Mouse (Mus musculus): ENCODE measurements around the gene Atraid. TPM values are rescaled to one million over a fixed set of nuclear protein-coding genes. Genes with fewer than 3 reads are reported as not detected.
A peak's percentile ranks its signal among the peaks of the same experiment; 100 is the strongest.

Atraid gene
- total RNA-seq, 2 experiments from 2014 or later: 103 to 113 TPM

GRCm38 (mm10) chr5:31094100-31094798 is 46.1 kb downstream of the Atraid start:
- no peak for ATAC-seq (ENCODE audit: poor library complexity, severe bottlenecking)

- ATAC-seq (ENCODE audit: poor library complexity, severe bottlenecking): peak; percentile 96
These were observed 46.9 kb downstream of the Atraid start for GRCm38 (mm10) chr5:31094799-31095691.

GRCm38 (mm10) chr5:31095711-31096480 is 47.8 kb downstream of the Atraid start:
- ATAC-seq (ENCODE audit: poor library complexity, severe bottlenecking): no peak

Other genes with a start within 250 kb of the Atraid start
- gene Mapre3, start 233.7 kb upstream of the Atraid start, total RNA-seq (2015): 0.25 and 0.98 TPM in 2 replicates
- gene Mapre3, start 233.7 kb upstream of the Atraid start, total RNA-seq (2017): 0.26 and 0.41 TPM in 2 replicates
- gene Tmem214, start 180.3 kb upstream of the Atraid start, total RNA-seq (2015): 11.9 and 20.2 TPM in 2 replicates
- 14.0 and 16.9 TPM in 2 replicates for gene Tmem214, start 180.3 kb upstream of the Atraid start, total RNA-seq (2017)
- 5.7 and 7.1 TPM in 2 replicates for gene Agbl5, start 159.6 kb upstream of the Atraid start, total RNA-seq (2015)
- gene Agbl5, start 159.6 kb upstream of the Atraid start, total RNA-seq (2017): 3.6 and 3.9 TPM in 2 replicates
- gene Ost4, start 140.5 kb upstream of the Atraid start, total RNA-seq (2015): 342 and 413 TPM in 2 replicates
- 286 and 294 TPM in 2 replicates for gene Ost4, start 140.5 kb upstream of the Atraid start, total RNA-seq (2017)
- gene Emilin1, start 134.9 kb upstream of the Atraid start, total RNA-seq (2015): 20.2 and 20.3 TPM in 2 replicates
- gene Emilin1, start 134.9 kb upstream of the Atraid start, total RNA-seq (2017): 25.5 and 35.5 TPM in 2 replicates
- 92.3 and 93.8 TPM in 2 replicates for gene Khk, start 126.9 kb upstream of the Atraid start, total RNA-seq (2015)
- 52.7 and 70.7 TPM in 2 replicates for gene Khk, start 126.9 kb upstream of the Atraid start, total RNA-seq (2017)
- gene Cgref1, start 102.7 kb upstream of the Atraid start, total RNA-seq (2015): not detected in 2 replicates
- not detected in 2 replicates for gene Cgref1, start 102.7 kb upstream of the Atraid start, total RNA-seq (2017)
- 66.3 and 72.1 TPM in 2 replicates for gene Preb, start 88.0 kb upstream of the Atraid start, total RNA-seq (2015)
- 45.8 and 57.3 TPM in 2 replicates for gene Preb, start 88.0 kb upstream of the Atraid start, total RNA-seq (2017)
- not detected in 2 replicates for gene Tcf23, start 79.7 kb upstream of the Atraid start, total RNA-seq (2015)
- not detected in 2 replicates for gene Tcf23, start 79.7 kb upstream of the Atraid start, total RNA-seq (2017)
- gene Slc5a6, start 612 bp downstream of the Atraid start, total RNA-seq (2015): 0.41 and 2.0 TPM in 2 replicates
- 1.3 and 1.4 TPM in 2 replicates for gene Slc5a6, start 612 bp downstream of the Atraid start, total RNA-seq (2017)
- 5.1 and 9.4 TPM in 2 replicates for gene Cad, start 6.5 kb downstream of the Atraid start, total RNA-seq (2015)
- 5.4 and 7.5 TPM in 2 replicates for gene Cad, start 6.5 kb downstream of the Atraid start, total RNA-seq (2017)
- gene Dnajc5g, start 58.0 kb downstream of the Atraid start, total RNA-seq (2015): not detected in 2 replicates
- gene Dnajc5g, start 58.0 kb downstream of the Atraid start, total RNA-seq (2017): not detected in 2 replicates
- not detected in 2 replicates for gene Slc30a3, start 59.9 kb downstream of the Atraid start, total RNA-seq (2015)
- gene Slc30a3, start 59.9 kb downstream of the Atraid start, total RNA-seq (2017): not detected in 2 replicates
- gene Trim54, start 68.4 kb downstream of the Atraid start, total RNA-seq (2015): not detected in 2 replicates
- gene Trim54, start 68.4 kb downstream of the Atraid start, total RNA-seq (2017): not detected in 2 replicates
- not detected in 2 replicates for gene Ucn, start 90.5 kb downstream of the Atraid start, total RNA-seq (2015)
- not detected in 2 replicates for gene Ucn, start 90.5 kb downstream of the Atraid start, total RNA-seq (2017)
- gene Mpv17, start 105.9 kb downstream of the Atraid start, total RNA-seq (2015): 30.3 and 40.5 TPM in 2 replicates
- gene Mpv17, start 105.9 kb downstream of the Atraid start, total RNA-seq (2017): 26.1 and 27.0 TPM in 2 replicates
- 0.22 and 1.3 TPM in 2 replicates for gene Gm29609, start 131.6 kb downstream of the Atraid start, total RNA-seq (2015)
- gene Gm29609, start 131.6 kb downstream of the Atraid start, total RNA-seq (2017): 0.29 TPM in 1 of 2 replicates, not detected in the other
- 58.8 and 63.2 TPM in 2 replicates for gene Gtf3c2, start 131.8 kb downstream of the Atraid start, total RNA-seq (2015)
- 43.0 and 43.1 TPM in 2 replicates for gene Gtf3c2, start 131.8 kb downstream of the Atraid start, total RNA-seq (2017)
- gene Snx17, start 144.9 kb downstream of the Atraid start, total RNA-seq (2015): 52.3 and 65.5 TPM in 2 replicates
- gene Snx17, start 144.9 kb downstream of the Atraid start, total RNA-seq (2017): 33.4 and 45.2 TPM in 2 replicates
- gene Eif2b4, start 145.1 kb downstream of the Atraid start, total RNA-seq (2015): 21.9 and 25.2 TPM in 2 replicates
- 21.3 and 31.5 TPM in 2 replicates for gene Eif2b4, start 145.1 kb downstream of the Atraid start, total RNA-seq (2017)
- gene Zfp513, start 154.0 kb downstream of the Atraid start, total RNA-seq (2015): 8.9 and 10.1 TPM in 2 replicates
- gene Zfp513, start 154.0 kb downstream of the Atraid start, total RNA-seq (2017): 7.2 and 8.1 TPM in 2 replicates
- gene Ppm1g, start 172.4 kb downstream of the Atraid start, total RNA-seq (2015): 54.8 and 69.0 TPM in 2 replicates
- gene Ppm1g, start 172.4 kb downstream of the Atraid start, total RNA-seq (2017): 107 and 121 TPM in 2 replicates
- gene Nrbp1, start 192.6 kb downstream of the Atraid start, total RNA-seq (2015): 57.2 and 64.1 TPM in 2 replicates
- gene Nrbp1, start 192.6 kb downstream of the Atraid start, total RNA-seq (2017): 112 and 114 TPM in 2 replicates
- gene Gm9970, start 192.9 kb downstream of the Atraid start, total RNA-seq (2015): not detected in 2 replicates
- not detected in 2 replicates for gene Gm9970, start 192.9 kb downstream of the Atraid start, total RNA-seq (2017)
- gene Krtcap3, start 203.4 kb downstream of the Atraid start, total RNA-seq (2015): 5.1 and 5.4 TPM in 2 replicates
- 3.6 and 6.7 TPM in 2 replicates for gene Krtcap3, start 203.4 kb downstream of the Atraid start, total RNA-seq (2017)
- 9.6 and 13.6 TPM in 2 replicates for gene Ift172, start 242.8 kb downstream of the Atraid start, total RNA-seq (2015)
- 14.2 and 25.0 TPM in 2 replicates for gene Ift172, start 242.8 kb downstream of the Atraid start, total RNA-seq (2017)
- not detected in 2 replicates for gene Fndc4, start 247.8 kb downstream of the Atraid start, total RNA-seq (2015)
- not detected in 2 replicates for gene Fndc4, start 247.8 kb downstream of the Atraid start, total RNA-seq (2017)
- not detected in 2 replicates for gene Gckr, start 249.1 kb downstream of the Atraid start, total RNA-seq (2015)
- gene Gckr, start 249.1 kb downstream of the Atraid start, total RNA-seq (2017): not detected in 2 replicates